Mouse (Mus musculus) ES-Bruce4 (cell line): Measurements from ENCODE around the gene Pym1.

Experiments used
- CTCF ChIP-seq: IDR thresholded peaks from one replicate; pipeline ENCODE4 v1.8.1; 2011; ENCODE audit warnings: low read depth, low read length
- EP300 ChIP-seq: IDR thresholded peaks from 2 replicates; pipeline ENCODE4 v1.6.1; 2011; ENCODE audit warnings: low read depth, low read length; ENCODE audit not compliant: insufficient read depth

DNA sequence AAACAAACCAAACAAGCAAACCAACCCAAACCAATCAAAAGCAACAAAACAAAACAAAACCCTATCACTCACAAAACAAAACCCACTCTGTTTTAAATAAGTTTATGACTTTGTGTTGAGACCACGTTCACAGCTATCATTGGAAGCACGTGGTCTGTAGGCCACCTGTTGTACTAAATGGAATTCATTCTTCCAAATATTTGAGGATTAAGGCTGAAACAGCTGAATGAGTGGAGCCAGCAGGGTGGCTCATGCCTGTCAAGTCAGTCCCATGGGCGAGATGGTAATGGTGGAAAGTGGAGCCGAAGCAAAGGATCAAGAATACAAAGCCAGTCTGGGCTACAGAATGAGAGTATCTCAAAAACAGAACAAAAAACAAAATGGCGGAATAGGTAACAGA lies 47.0 kb upstream of the Pym1 start:
- no peak for TF ChIP-seq CTCF
- TF ChIP-seq EP300: no peak
